Mouse (Mus musculus): Measurements from ENCODE around the gene Defa36.
"Not testable (repeated sequence)": the region's sequence is repeated elsewhere in the genome, so short reads cannot be mapped to it uniquely, and the experiment has no call there.

Defa36 gene

DNA sequence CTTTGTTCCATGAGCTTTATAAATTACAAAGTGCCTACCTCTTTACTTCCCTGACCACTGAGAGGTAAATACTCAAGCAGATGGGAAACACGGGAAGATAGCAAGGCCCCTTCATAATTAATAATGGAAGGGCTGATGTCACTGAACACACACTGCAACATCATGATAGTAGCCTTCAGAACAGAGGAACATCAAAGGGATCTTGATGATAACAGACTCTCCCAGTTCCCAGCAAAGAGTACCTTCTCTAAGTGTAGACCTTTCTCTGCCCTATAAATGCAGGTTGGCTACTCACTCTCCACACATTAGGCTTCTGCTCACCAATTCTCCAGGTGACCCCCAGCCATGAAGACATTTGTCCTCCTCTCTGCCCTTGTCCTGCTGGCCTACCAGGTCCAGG is at the start of gene Defa36:
TSS of gene Defa36 (plus strand) at position 301 of the 400 bp plus-strand sequence.
- DNase-seq (ENCODE audit: low read depth, low spot score) = not testable (repeated sequence)

DNA sequence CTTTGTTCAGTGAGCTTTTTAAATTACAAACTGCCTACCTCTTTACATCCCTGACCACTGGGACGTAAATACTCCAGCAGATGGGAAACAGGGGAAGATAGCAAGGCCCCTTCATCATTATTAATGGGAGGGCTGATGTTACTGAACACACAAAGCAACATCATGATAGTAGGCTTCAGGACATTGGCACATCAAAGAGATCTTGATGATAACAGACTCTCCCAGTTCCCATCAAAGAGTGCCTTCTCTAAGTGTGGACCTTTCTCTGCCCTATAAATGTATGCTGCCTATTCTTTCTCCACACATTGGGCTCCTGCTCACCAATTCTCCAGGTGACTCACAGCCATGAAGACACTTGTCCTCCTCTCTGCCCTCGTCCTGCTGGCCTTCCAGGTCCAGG is 49.0 kb upstream of the Defa36 start, which contains the start of gene Defa2:
TSS of gene Defa2 (plus strand) at position 301 of the 400 bp plus-strand sequence.
- DNase-seq (ENCODE audit: low read depth, low spot score) = not testable (repeated sequence)

DNA sequence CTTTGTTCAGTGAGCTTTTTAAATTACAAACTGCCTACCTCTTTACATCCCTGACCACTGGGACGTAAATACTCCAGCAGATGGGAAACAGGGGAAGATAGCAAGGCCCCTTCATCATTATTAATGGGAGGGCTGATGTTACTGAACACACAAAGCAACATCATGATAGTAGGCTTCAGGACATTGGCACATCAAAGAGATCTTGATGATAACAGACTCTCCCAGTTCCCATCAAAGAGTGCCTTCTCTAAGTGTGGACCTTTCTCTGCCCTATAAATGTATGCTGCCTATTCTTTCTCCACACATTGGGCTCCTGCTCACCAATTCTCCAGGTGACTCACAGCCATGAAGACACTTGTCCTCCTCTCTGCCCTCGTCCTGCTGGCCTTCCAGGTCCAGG is 35.7 kb upstream of the Defa36 start, which contains the start of gene Defa33:
TSS of gene Defa33 (plus strand) at position 301 of the 400 bp plus-strand sequence.
- DNase-seq (ENCODE audit: low read depth, low spot score) = not testable (repeated sequence)

DNA sequence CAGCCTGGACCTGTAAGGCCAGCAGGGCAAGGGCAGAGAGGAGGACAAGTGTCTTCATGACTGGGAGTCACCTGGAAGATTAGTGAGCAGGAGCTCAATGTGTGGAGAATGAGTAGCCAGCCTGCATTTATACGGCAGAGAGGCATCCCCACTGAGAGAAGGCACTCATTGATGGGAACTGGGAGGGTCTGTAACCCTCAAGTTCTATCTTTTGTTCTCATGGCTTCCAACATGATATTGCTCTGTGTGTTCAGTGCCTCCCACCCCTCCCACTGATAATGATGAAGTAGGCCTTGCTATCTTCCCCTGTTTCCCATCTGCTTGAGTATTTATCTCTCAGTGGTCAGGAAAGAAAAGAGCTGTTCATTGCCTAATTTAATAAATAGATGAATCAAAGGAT is 29.2 kb downstream of the Defa36 start, which contains the start of gene Gm7849:
TSS of gene Gm7849 (minus strand) at position 101 of the 400 bp plus-strand sequence.
- not testable (repeated sequence) for DNase-seq (ENCODE audit: low read depth, low spot score)

Measured in brain, embryonic 18.5 days (tissue).